Mouse (Mus musculus) G1E-ER4 (cell line): ENCODE data around the gene Cacna2d3. TPM values are rescaled to one million over a fixed set of nuclear protein-coding genes. Genes with fewer than 3 reads are reported as not detected.

Experiments
- GATA1 ChIP-seq: IDR thresholded peaks from one replicate; pipeline ENCODE4 v1.8.0; 2012; ENCODE audit warnings: low read length, inconsistent platforms
- polyA plus RNA-seq: library from polyadenylated mRNA; stranded (reverse); fragments of >175 nt; gene quantifications from 2 replicates; pipeline ENCODE4 v1.2.3, GENCODE M21; 2012

Gene Cacna2d3
- polyA plus RNA-seq, 1 experiment: not detected

- TF ChIP-seq GATA1: no peak
Measured at GRCm38 (mm10) chr14:29137614-29138013, 584.0 kb downstream of the Cacna2d3 start.

- TF ChIP-seq GATA1: no peak
Measured at GRCm38 (mm10) chr14:29137006-29137579, 584.6 kb downstream of the Cacna2d3 start.

DNA sequence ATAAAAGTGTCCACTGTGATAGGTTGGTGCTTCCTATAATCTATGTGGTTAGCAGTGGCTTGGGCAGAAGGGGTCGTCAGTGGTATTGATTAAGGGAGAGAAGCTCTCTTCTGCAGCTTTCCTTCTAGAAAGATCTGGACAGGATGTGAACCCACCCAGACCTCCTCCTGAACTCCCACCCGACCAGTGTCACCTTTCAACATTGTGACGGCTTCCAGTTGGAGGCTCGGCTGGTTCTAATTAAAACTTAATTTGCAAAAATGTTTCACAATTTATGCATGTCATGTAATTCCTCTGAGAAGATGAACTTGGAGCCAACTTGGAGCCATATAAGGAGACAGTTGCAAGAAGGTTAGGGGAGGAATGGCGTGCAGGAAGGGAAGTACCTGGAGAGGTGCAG lies 586.8 kb downstream of the Cacna2d3 start:
- TF ChIP-seq GATA1: no peak

DNA sequence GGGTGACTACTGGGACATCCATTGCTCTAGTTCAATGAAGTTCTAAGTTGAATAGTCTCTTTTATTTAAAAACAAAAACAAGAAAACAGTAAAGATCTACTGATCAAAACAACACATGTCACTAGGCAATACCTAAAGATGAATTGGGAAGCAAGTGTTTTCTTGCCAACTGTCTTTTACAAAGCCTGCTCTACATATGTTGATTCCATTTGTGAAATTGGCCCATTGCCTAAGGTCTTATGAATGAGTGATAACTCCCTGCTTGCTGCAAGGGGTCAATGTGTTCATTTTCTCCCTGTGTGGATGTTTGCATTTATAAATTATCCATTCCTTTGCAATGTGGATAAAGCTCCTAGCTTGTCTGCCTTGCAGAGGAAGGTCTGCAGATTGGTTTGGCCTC lies 591.2 kb downstream of the Cacna2d3 start:
- no peak for TF ChIP-seq GATA1

DNA sequence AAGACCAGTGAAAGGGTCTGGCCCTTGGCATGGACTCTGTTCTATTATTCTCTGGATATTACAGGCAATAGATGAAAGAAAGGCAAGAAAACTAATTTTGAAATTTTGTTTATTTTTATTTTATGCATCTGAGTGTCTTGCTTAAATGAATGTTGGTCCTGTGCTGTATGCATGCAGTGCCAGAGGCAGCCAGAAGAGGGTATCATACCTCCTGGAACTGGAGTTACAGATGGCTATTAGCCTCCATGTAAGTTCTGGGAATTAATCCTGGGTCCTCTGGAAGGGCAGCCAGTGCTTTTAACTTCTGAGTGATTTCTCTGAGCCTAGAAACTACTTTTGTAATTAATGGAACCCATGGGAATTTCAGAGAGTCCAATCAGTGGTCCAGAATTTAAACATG lies 597.8 kb downstream of the Cacna2d3 start:
- TF ChIP-seq GATA1: no peak

DNA sequence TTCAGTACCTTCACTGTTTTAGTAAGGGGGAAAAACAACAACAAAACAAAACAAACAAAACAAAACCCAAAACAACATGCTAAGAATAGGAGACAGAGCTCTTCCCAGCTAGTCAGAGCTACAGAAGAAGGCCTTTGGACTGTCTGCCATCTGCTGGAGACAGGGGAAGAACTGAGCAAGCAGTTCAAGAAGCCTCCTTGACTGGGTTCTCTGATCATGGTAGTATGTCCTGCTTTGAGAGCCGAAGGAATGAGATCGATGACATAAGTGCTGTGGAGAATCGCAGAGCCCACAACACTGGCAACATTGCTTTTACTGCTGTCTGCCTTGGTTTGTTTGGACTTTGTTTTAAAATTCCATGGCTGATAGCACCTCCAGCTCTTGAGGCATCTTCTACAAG lies 598.9 kb downstream of the Cacna2d3 start:
- no peak for TF ChIP-seq GATA1

DNA sequence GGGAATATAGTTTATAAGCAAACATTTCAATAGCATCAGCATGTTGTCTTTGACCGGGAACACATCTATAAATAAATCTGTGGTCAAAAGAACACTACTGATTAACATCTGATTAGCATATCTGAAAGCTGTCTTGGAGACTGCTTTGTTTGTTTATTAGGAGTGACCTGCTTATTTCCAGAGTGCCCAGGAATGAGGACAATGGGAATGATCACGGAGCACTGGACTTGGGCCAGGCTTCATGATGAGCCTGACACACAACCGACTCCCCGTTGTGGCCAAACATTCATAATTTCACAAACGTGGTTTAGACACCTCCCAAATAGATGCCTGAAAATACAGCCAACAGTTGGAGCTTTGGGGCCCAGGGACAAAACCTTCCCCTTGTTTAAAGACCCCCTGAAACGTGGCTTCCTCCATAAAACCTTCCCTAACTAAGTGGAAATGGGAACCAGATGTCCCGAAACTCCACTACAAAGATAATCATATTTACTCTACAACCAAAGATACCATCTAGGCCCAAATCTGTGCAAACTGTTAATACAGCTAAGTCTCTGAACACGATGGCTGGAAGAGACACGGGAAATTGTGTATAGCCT lies 607.7 kb downstream of the Cacna2d3 start:
- TF ChIP-seq GATA1: no peak

GRCm38 (mm10) chr14:29111666-29112065 lies 610.0 kb downstream of the Cacna2d3 start:
- no peak for TF ChIP-seq GATA1

GRCm38 (mm10) chr14:29110351-29111091 lies 611.1 kb downstream of the Cacna2d3 start:
- no peak for TF ChIP-seq GATA1

DNA sequence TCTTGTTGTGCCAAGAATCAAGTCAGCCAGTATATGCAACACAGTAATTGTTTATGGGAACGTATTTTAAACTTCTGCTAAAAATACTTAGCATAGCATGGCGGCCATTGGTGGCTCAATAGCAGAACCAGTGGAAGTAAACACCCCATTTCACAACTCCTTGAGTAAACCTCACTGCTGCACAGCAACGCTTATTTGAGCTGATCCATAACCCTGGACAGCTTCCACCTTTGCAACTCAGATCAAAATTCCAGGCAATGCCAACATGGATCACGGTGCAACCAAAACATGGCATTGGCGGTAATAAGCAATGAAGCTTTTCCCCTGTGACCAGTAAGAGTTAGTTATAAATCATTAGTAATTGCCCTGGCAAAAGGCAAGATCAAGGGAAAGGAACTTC lies 614.2 kb downstream of the Cacna2d3 start:
- no peak for TF ChIP-seq GATA1

DNA sequence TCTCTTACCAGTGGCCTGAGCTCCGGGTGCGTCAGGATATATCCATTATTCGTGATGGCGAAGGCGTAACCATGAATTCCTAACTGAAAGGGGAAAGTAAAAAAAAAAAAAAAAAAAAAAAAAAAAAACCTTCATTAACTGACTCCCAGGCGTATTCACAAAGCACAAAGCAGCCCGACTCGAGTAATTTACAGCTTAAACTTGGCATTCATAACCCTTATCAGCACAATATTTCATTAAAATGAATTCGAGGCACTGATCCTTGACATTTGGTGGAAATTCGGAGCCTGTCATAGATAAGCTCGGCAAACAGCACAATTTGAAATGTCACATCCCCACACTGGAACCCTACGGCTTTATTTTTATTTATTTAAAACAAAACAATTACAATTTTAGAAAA lies 623.9 kb downstream of the Cacna2d3 start:
- TF ChIP-seq GATA1: no peak

GRCm38 (mm10) chr14:29095431-29095830 lies 626.2 kb downstream of the Cacna2d3 start:
- no peak for TF ChIP-seq GATA1

- TF ChIP-seq GATA1: no peak
Measured at GRCm38 (mm10) chr14:29090074-29090473, 631.6 kb downstream of the Cacna2d3 start.

GRCm38 (mm10) chr14:29086528-29086927 lies 635.1 kb downstream of the Cacna2d3 start:
- TF ChIP-seq GATA1: no peak

DNA sequence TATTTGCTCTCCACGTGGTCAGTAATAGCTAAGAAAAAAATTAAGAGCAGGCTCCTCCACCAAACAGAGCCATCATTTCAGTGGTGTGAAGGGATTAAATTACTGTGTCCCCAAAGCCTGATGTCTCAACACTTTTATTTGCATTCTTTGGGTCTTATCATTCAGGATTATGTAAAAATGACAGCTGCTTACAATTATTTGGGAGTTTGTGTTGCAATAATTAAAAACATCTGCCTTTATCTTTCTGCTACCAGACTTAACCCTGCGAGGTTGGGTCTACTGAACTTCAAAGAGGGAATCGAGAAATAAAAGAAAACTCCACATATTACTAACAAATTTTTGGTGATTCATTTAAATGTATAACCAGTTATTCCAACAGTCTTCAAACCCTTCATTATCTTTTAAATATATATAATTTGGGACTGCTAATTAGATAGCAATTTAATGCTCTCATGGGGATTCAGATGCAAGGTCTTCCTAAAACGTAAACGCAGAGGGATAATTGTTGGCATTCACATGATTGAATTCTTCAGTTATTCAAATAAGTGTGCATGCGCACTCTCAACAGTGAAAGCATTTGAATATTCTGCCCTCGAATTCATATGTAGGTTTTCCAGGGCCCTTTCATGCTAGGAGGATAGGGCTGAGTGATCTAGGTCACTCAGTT lies 636.0 kb downstream of the Cacna2d3 start:
- no peak for TF ChIP-seq GATA1

GRCm38 (mm10) chr14:29082171-29082570 lies 639.5 kb downstream of the Cacna2d3 start:
- TF ChIP-seq GATA1: no peak
